Mouse (Mus musculus) natural killer cell, adult 2 months (primary cell): ENCODE measurements around the gene Nfasc.

ENCODE experiments used
- DNase-seq, 2 experiments: peaks; one replicate each; pipeline ENCODE4 v3.0.0; 2022; ENCODE audit warnings: low spot score in 2 of 2

The Nfasc gene

DNA sequence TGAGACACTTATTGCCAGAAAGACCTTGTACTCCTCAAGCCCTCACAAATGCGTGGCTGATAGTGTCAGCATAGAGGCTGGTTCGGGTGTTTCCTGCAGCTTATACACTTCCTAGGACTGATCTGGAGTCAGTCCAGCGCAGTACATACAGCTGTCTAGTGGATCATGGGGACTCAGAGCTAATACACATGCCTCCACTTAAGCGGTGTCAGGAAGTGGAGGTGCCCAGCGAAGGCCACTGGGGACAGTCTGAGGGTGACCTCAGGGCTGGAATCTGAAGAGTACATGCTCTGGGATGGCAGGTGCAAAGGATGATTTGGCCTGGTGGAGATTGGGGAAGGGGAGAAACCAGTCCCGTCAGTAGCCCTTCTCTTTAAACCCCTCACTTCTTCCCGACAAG is 200.9 kb downstream of the Nfasc start:
- no peak for DNase-seq

GRCm38 (mm10) chr1:132537736-132538135 is 203.9 kb downstream of the Nfasc start:
- DNase-seq = no peak

- DNase-seq = no peak
These were observed 205.2 kb downstream of the Nfasc start for GRCm38 (mm10) chr1:132536416-132536815.

DNA sequence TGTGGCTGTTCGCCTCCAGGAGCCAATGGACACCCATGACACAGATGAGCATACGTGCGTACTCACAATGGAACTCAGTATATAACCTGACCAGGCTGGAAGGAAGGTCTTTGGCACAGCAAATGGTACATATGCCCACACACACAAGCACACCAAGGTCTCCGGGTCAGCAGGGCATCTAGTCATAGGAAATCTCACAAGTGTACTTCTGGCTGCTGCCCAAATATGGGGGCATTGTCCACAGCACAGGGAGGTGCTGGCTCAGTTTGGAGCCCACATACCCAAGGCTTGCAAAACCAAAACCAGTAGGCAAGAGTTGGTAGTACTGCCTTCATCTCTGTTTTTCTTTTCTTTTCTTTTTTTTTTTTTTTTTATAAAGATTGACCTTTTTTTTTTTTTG is 206.1 kb downstream of the Nfasc start:
- DNase-seq = no peak

DNA sequence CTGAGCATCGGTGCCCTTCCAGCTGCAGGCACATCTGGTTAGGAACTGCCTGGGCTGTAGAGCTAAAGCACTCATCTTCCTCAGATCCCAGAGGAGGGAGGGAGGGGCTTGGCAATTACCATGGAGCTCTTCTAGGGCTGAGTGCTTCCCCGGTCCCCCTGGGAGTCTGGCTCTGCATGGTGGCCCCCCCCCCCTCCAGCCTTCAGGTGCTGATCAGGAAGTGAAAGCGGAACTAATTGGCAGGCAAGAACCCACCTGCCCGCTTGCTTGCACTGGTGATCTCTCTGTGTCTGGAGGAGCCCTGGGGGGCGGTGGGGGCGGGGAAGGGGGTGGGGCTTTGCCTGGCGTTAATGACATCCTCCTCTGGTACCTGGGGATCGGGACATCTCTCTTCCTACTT is 207.8 kb downstream of the Nfasc start:
- DNase-seq = peak in 1 of 2 experiments; percentile 60

GRCm38 (mm10) chr1:132532521-132532920 is 209.1 kb downstream of the Nfasc start:
- no peak for DNase-seq

DNA sequence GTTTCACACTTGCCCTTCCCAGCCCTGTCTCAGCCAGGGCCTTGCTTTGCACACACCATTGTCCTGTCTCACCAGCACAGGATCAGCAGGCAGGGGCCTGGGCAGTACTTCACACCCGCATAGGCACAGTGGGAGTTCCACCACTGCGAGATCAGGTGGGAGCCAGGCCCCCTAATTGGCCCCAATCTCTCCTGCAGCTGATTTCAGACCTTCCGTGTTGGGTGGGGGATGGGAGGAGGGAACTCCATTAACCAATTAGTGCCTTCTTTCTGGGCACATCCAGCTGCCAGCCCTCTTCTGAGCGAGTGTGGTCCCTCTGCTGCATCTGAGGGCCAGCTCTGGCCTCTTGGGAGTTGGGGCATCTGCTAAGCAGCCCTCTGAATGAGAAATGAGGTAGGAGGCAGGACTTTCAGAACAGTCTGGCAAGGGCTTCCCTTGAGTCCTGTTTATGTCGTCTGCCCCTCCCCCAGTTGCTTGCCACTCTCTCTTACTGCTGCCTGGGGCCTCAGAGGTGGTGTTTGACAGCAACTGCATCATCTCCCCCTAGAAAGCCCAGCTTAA is 210.9 kb downstream of the Nfasc start:
- no peak for DNase-seq

- DNase-seq = no peak
These were observed 212.8 kb downstream of the Nfasc start for GRCm38 (mm10) chr1:132528647-132529334.

DNA sequence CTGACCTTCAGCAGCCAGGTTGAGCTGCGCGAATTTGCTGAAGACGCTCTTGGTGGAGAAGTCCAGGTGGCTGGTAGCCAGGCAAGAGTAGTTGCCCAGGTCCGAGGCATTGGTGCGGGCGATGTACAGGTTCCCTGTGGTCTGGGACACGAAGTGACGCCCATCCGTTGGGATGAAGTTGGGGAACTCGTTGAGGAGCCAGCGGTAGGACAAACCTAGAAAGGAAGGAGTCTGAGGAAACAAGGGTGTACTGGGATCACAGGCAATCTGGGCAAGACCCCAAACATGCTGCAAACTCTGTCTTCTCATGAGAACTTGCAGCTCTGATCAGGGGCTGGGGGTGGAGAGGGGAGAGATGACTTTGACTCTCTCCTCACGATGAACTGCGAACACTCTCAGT is 213.5 kb downstream of the Nfasc start:
- DNase-seq = no peak

DNA sequence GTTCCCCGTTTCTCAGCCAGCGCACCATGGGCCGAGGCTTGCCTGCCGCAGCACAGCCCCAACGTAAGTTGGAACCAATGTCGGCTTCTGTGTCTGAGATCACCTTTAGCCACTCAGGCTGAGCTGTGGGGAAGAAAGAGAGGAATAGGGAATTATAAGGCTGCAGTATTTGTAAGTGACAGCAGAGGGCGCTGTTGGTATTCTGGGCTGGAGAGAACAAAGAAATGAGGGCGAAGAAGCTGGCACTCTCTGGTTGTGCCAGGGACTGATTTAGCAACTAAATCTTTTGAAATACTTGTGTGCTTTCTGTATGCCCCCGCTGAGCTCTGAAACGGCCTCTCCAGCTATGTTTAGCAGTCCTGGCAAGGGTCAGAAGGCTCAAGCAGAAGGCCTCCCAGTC is 215.8 kb downstream of the Nfasc start:
- peak; percentile 20 to 56 for DNase-seq

DNA sequence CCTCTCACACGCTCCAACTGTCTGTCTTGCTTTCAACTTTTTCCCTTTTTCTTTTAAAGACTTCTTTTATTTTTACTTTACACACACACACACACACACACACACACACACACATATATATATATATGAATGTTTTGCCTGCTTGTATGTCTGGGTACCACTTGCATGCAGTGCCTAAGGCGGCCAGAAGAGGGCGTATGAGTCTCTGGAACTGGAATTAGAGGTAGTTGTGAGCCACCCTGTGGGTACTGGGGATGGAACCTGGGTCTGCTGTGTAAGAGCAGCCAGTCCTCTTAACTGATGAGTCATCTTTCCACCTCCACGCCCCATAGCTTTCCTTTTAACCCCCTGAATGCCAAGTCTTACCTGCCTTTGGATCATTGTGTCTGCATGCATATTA is 217.7 kb downstream of the Nfasc start:
- peak; percentile 37 to 52 for DNase-seq

GRCm38 (mm10) chr1:132523048-132523447 is 218.5 kb downstream of the Nfasc start:
- no peak for DNase-seq

- DNase-seq = peak; percentile 33 to 69
These were observed 220.8 kb downstream of the Nfasc start for GRCm38 (mm10) chr1:132520764-132521163.

- DNase-seq = no peak
These were observed 221.9 kb downstream of the Nfasc start for GRCm38 (mm10) chr1:132519734-132520133.

DNA sequence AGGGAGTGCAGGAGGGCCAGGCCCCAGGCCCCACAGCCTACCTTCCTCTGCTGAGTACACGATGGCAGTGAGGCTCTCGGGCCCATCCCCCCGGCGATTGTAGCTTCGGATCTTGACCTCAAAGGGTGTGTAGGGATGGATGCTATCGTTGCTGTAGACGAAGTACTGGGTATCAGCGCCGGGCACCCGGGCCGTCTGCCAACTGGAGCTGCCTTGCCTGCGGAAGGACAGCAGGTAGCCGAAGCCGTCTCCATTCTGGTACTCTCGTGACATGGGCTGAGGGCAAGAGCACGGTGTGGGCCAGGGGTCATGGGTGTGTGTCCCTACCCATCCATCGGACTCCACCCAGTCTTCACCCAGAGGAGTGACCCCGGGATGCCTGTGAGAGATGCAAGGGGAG is 223.0 kb downstream of the Nfasc start:
- DNase-seq = no peak

DNA sequence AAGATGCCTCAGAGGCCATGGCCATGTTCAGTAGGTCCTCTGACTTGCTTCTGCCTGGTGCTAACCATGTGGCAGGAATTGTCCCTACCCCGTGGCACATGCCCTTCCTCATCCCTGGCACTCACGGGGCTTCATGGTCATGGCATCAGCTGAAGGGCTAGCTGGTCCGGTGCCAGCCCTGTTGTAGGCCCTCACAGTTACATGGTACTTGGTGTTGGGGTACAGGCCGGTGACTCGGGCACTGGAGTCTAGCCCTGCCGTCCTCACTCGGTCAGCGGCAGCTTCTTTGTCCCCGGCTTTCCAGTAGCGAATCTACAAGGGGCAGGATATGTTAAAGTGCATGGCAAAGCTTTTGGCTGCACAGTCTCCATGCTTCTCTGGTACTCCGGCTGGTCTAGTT is 224.8 kb downstream of the Nfasc start:
- no peak for DNase-seq

- no peak for DNase-seq
These were observed 226.3 kb downstream of the Nfasc start for GRCm38 (mm10) chr1:132515339-132515738.
